Mouse (Mus musculus) thymus, adult 2 months (tissue): ENCODE results near the gene Brd3. TPM values are rescaled to one million over a fixed set of nuclear protein-coding genes. Genes with fewer than 3 reads are reported as not detected.

Source experiments
- DNase-seq: peaks from one replicate; pipeline ENCODE4 v3.0.0; 2021
- H3K27ac ChIP-seq: fragments of 200-500 bp; 2 replicates; pipeline ENCODE4 v1.5.1; 2012; ENCODE audit warnings: low read length, control low read depth; ENCODE audit not compliant: control insufficient read depth, insufficient read depth
- H3K27me3 ChIP-seq: fragments of 200-500 bp; 2 replicates; pipeline ENCODE4 v1.6.1; 2012; ENCODE audit warnings: mild to moderate bottlenecking, low read length, moderate library complexity, mixed read lengths; ENCODE audit not compliant: control insufficient read depth, insufficient read depth
- H3K36me3 ChIP-seq: fragments of 200-500 bp; 2 replicates; pipeline ENCODE4 v1.6.1; 2012; ENCODE audit warnings: mild to moderate bottlenecking, low read length, moderate library complexity; ENCODE audit not compliant: control insufficient read depth, insufficient read depth
- H3K4me1 ChIP-seq: fragments of 200-500 bp; replicated peaks from 2 replicates; pipeline ENCODE4 v1.6.1; 2012; ENCODE audit warnings: low read length; ENCODE audit not compliant: control insufficient read depth, insufficient read depth
- H3K4me3 ChIP-seq: fragments of 200-500 bp; 2 replicates; pipeline ENCODE4 v1.5.1; 2012; ENCODE audit warnings: mild to moderate bottlenecking, low read length, control low read depth, moderate library complexity; ENCODE audit not compliant: control insufficient read depth, insufficient read depth
- CTCF ChIP-seq: fragments of 200-500 bp; IDR thresholded peaks from 2 replicates; pipeline ENCODE4 v1.5.1; 2012; ENCODE audit warnings: mild to moderate bottlenecking, control low read depth, low read length, moderate library complexity, borderline replicate concordance; ENCODE audit not compliant: control insufficient read depth, poor library complexity, insufficient read depth; ENCODE audit errors: extremely low read depth
- POLR2A ChIP-seq: fragments of 200-500 bp; IDR thresholded peaks from 2 replicates; pipeline ENCODE4 v1.6.1; 2012; ENCODE audit warnings: mild to moderate bottlenecking, low read length, control low read depth, moderate library complexity; ENCODE audit not compliant: control insufficient read depth, poor library complexity, insufficient read depth; ENCODE audit errors: extremely low read depth
- WGBS: fragments of 180-500 bp; shearing (Covaris S2); methylation state at CpG from one replicate; pipeline ENCODE4 v1.1.7; 2018; 5-methylcytosine and 5-hydroxymethylcytosine counted together
- polyA plus RNA-seq: library from polyadenylated mRNA; depleted of rRNA; stranded (reverse); fragments of >200 nt; gene quantifications from 2 replicates; pipeline ENCODE4 v1.2.3, GENCODE M21; 2012

Gene Brd3
- polyA plus RNA-seq, 1 experiment = 53.5 TPM

GRCm38 (mm10) chr2:27438281-27438680, 69.2 kb downstream of the Brd3 start:
- 11% methylated on average over 11 of the region's 11 CpGs for WGBS
- Histone ChIP-seq H3K27ac (no peak overlapping the region), H3K4me3 (no peak overlapping the region), H3K27me3 (no peaks in the 10 kb centered on the region), H3K36me3 (no peaks in the 10 kb centered on the region), H3K4me1 (peaks cover 34% of the 10 kb centered on the region)
- TF ChIP-seq POLR2A (no peak), CTCF (no peak)
- DNase-seq = peak; percentile 48

GRCm38 (mm10) chr2:27437876-27438275, 69.6 kb downstream of the Brd3 start:
- no peak for TF ChIP-seq CTCF
- TF ChIP-seq POLR2A = no peak
- Histone ChIP-seq H3K27me3 (no peaks in the 10 kb centered on the region), H3K36me3 (no peaks in the 10 kb centered on the region), H3K27ac (no peak overlapping the region), H3K4me1 (peaks cover 34% of the 10 kb centered on the region), H3K4me3 (no peak overlapping the region)
- no peak for DNase-seq
- WGBS = 93% methylated on average over 1 of the region's 1 CpGs

GRCm38 (mm10) chr2:27432599-27432998, 74.9 kb downstream of the Brd3 start:
- TF ChIP-seq CTCF (no peak), POLR2A (no peak)
- H3K4me3 ChIP-seq = no peak overlapping the region
- WGBS = 17% methylated on average over 2 of the region's 2 CpGs
- H3K27me3 ChIP-seq = no peaks in the 10 kb centered on the region
- DNase-seq = peak; percentile 55
- H3K4me1 ChIP-seq = peaks cover 26% of the 10 kb centered on the region
- no peaks in the 10 kb centered on the region for H3K36me3 ChIP-seq
- peak overlapping the region; percentile 76 for H3K27ac ChIP-seq

GRCm38 (mm10) chr2:27430621-27431020, 76.8 kb downstream of the Brd3 start:
- peaks cover 33% of the 10 kb centered on the region for H3K4me1 ChIP-seq
- no peaks in the 10 kb centered on the region for H3K36me3 ChIP-seq
- WGBS = 99% methylated on average over 7 of the region's 7 CpGs
- no peak for DNase-seq
- no peak overlapping the region for H3K27ac ChIP-seq
- no peak overlapping the region for H3K4me3 ChIP-seq
- no peaks in the 10 kb centered on the region for H3K27me3 ChIP-seq
- TF ChIP-seq POLR2A = no peak
- no peak for TF ChIP-seq CTCF

GRCm38 (mm10) chr2:27428071-27428470, 79.4 kb downstream of the Brd3 start:
- no peaks in the 10 kb centered on the region for H3K36me3 ChIP-seq
- 2% methylated on average over 4 of the region's 4 CpGs for WGBS
- DNase-seq = peak; percentile 87
- no peak overlapping the region for H3K4me3 ChIP-seq
- no peaks in the 10 kb centered on the region for H3K27me3 ChIP-seq
- peaks cover 41% of the 10 kb centered on the region for H3K4me1 ChIP-seq
- no peak overlapping the region for H3K27ac ChIP-seq
- TF ChIP-seq POLR2A (no peak), CTCF (peak; percentile 77; the same call in 1 of the 2 replicates)

- WGBS = 2% methylated on average over 58 of the region's 58 CpGs
- H3K27ac ChIP-seq = no peak within 1 kb of the TSS
- H3K4me3 ChIP-seq = peak within 1 kb of the TSS; percentile 68
- H3K27me3 ChIP-seq = no peaks in the 10 kb centered on the region
- DNase-seq = peak; percentile 95
- peaks cover 36% of the 10 kb centered on the region for H3K4me1 ChIP-seq
- no peaks in the 10 kb centered on the region for H3K36me3 ChIP-seq
- TF ChIP-seq CTCF (peak; percentile 43; the same call in 1 of the 2 replicates), POLR2A (peak; percentile 58; the same call in 1 of the 2 replicates)
Observed at GRCm38 (mm10) chr2:27426855-27427457, 80.5 kb downstream of the Brd3 start, which contains the start of gene Vav2. Vav2 (minus strand) TSS chr2:27427033.

GRCm38 (mm10) chr2:27426406-27426854, 81.0 kb downstream of the Brd3 start:
- H3K4me1 ChIP-seq = peaks cover 38% of the 10 kb centered on the region
- no peak overlapping the region for H3K27ac ChIP-seq
- TF ChIP-seq CTCF (no peak), POLR2A (no peak)
- DNase-seq = no peak
- H3K27me3 ChIP-seq = no peaks in the 10 kb centered on the region
- H3K4me3 ChIP-seq = peak overlapping the region; percentile 68
- no peaks in the 10 kb centered on the region for H3K36me3 ChIP-seq
- WGBS = under 1% methylated on average over 63 of the region's 64 CpGs
